Mouse (Mus musculus): ENCODE results near the gene Akr1b7. TPM values are rescaled to one million over a fixed set of nuclear protein-coding genes. Genes with fewer than 3 reads are reported as not detected.

The Akr1b7 gene
- total RNA-seq, 1 experiment from 2014 or later: 1,274 TPM

- DNase-seq: no peak
Observed at GRCm38 (mm10) chr6:34439006-34439405, 26.9 kb downstream of the Akr1b7 start.

GRCm38 (mm10) chr6:34441556-34442257 lies 29.6 kb downstream of the Akr1b7 start:
- peak; percentile 37 for DNase-seq

- no peak for DNase-seq
Observed at GRCm38 (mm10) chr6:34443791-34444190, 31.7 kb downstream of the Akr1b7 start.

GRCm38 (mm10) chr6:34447961-34448360 lies 35.8 kb downstream of the Akr1b7 start:
- DNase-seq: peak; percentile 76

- DNase-seq: no peak
Observed at GRCm38 (mm10) chr6:34448696-34449095, 36.6 kb downstream of the Akr1b7 start.

GRCm38 (mm10) chr6:34452963-34453770 lies 41.0 kb downstream of the Akr1b7 start:
- no peak for DNase-seq

GRCm38 (mm10) chr6:34459456-34459855 lies 47.3 kb downstream of the Akr1b7 start:
- no peak for DNase-seq

- no peak for DNase-seq
Observed at GRCm38 (mm10) chr6:34460651-34461050, 48.5 kb downstream of the Akr1b7 start.

- DNase-seq: no peak
Observed at GRCm38 (mm10) chr6:34463582-34463981, 51.4 kb downstream of the Akr1b7 start.

GRCm38 (mm10) chr6:34471434-34472110 lies 59.4 kb downstream of the Akr1b7 start:
- no peak for DNase-seq

Other genes starting within 250 kb of the Akr1b7 start
- 28.5 and 35.1 TPM in 2 replicates for gene Slc35b4, start 235.2 kb upstream of the Akr1b7 start, total RNA-seq (2021)
- gene Akr1b3, start 94.9 kb upstream of the Akr1b7 start, total RNA-seq (2021): 224 and 233 TPM in 2 replicates
- gene Akr1b8, start 58.2 kb upstream of the Akr1b7 start, total RNA-seq (2021): 186 and 230 TPM in 2 replicates
- 127 and 139 TPM in 2 replicates for gene Akr1b10, start 28.1 kb upstream of the Akr1b7 start, total RNA-seq (2021)
- gene Bpgm, start 63.9 kb downstream of the Akr1b7 start, total RNA-seq (2021): 21.5 and 27.4 TPM in 2 replicates
- 58.7 and 73.2 TPM in 2 replicates for gene Cald1, start 186.2 kb downstream of the Akr1b7 start, total RNA-seq (2021)